Mouse (Mus musculus) ES-Bruce4 (cell line): ENCODE data around the gene Zc3hav1l.

ENCODE experiments used
- CTCF ChIP-seq: IDR thresholded peaks from one replicate; pipeline ENCODE4 v1.8.1; 2011; ENCODE audit warnings: low read depth, low read length
- POLR2A ChIP-seq: IDR thresholded peaks from one replicate; pipeline ENCODE4 v1.8.1; 2011; ENCODE audit warnings: low read length; ENCODE audit not compliant: insufficient read depth

DNA sequence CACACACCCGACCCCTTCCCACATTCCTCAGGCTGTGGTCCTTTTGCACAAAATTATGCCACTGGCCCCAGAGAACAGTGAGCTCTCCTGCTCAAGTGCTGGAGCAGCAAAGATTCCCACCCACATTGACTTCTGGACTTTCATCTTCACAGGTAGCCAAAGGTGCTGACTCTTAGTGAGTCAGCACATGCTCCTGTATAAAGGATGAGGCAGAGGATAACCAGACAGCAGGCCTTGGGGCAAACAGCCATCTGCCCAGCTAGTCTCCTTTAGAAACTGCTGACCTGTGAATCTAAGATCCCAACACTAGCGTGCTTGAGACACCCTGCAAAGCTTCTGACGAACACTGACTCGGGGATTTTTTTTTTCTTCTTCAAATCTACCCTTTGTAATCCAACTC, 60.7 kb downstream of the Zc3hav1l start:
- no peak for TF ChIP-seq POLR2A
- TF ChIP-seq CTCF, result no peak
